Mouse (Mus musculus) lung, postnatal 0 days (tissue): ENCODE results near the gene Slmap.

Experiments used
- CTCF ChIP-seq: IDR thresholded peaks from 2 replicates; pipeline ENCODE4 v1.5.1; 2016; ENCODE audit warnings: antibody characterized with exemption, mild to moderate bottlenecking
- EP300 ChIP-seq: IDR thresholded peaks from 2 replicates; pipeline ENCODE4 v1.6.1; 2016; ENCODE audit warnings: antibody characterized with exemption, mild to moderate bottlenecking, control low read depth

GRCm38 (mm10) chr14:26534757-26535479 is at the start of gene Slmap:
- TF ChIP-seq CTCF: no peak
- peak; percentile 54; the same call in 1 of the 2 replicates for TF ChIP-seq EP300
